23 mouse cellular contexts compared by ENCODE assay signal in genomic region chr2:50915149-50915548, GRCm38 (mm10).
DNase-seq lines count a peak whose midpoint lies in the region; ATAC-seq and TF ChIP-seq lines count a peak whose summit lies in the region.
"Had no signal": no experiment of that assay in that cellular context is flagged by ENCODE, and none has a peak within 500 bp of the region (broad histone marks: within the 10 kb centered on the region; RNA-seq: fewer than 3 reads in every experiment).

No protein-coding gene starts in this region.

- peak; percentile 28 to 34 for DNase-seq in heart, adult 18-20 months
- peak; percentile 12 to 17 for DNase-seq in gastrocnemius, adult 8-10 months (ENCODE audit: low spot score in 2 of 2)
- DNase-seq: cerebellum, adult 11 months; cerebellum, postnatal 14 days; kidney, adult 11 months; kidney, postnatal 4 days; layer of hippocampus, adult 9-11 months; liver, embryonic 13.5 days; lung, adult 2 months; lung, postnatal 14 days; thymus, postnatal 14 days had no signal

- H3K36me3 ChIP-seq in heart, embryonic 11.5 days (ENCODE audit: control insufficient read depth, insufficient read depth, low read length): no peaks in the 10 kb centered on the region
- no peaks in the 10 kb centered on the region for H3K36me3 ChIP-seq in hindbrain, embryonic 13.5 days
- no peaks in the 10 kb centered on the region for H3K36me3 ChIP-seq in hindbrain, embryonic 16.5 days (ENCODE audit: control insufficient read depth, insufficient read depth, low read length)
- no peaks in the 10 kb centered on the region for H3K36me3 ChIP-seq in kidney, embryonic 15.5 days
- H3K36me3 ChIP-seq in intestine, embryonic 15.5 days: no peaks in the 10 kb centered on the region
- H3K36me3 ChIP-seq: heart, embryonic 15.5 days; liver, embryonic 13.5 days had no signal

- no peaks in the 10 kb centered on the region for H3K4me1 ChIP-seq in heart, embryonic 11.5 days (ENCODE audit: control insufficient read depth, insufficient read depth, low read length)
- H3K4me1 ChIP-seq in hindbrain, embryonic 13.5 days (replicated peaks): peaks cover 27% of the 10 kb centered on the region
- no peaks in the 10 kb centered on the region for H3K4me1 ChIP-seq in hindbrain, embryonic 16.5 days (ENCODE audit: control insufficient read depth, insufficient read depth, low read depth, low read length)
- H3K4me1 ChIP-seq in embryonic fibroblast, embryonic 13.5 days (ENCODE audit: control insufficient read depth, insufficient read depth, low read length): no peaks in the 10 kb centered on the region
- no peaks in the 10 kb centered on the region for H3K4me1 ChIP-seq in kidney, embryonic 15.5 days
- no peaks in the 10 kb centered on the region for H3K4me1 ChIP-seq in intestine, embryonic 15.5 days (replicated peaks)
- H3K4me1 ChIP-seq: heart, embryonic 15.5 days; liver, embryonic 13.5 days had no signal

- no peaks in the 10 kb centered on the region for H3K9me3 ChIP-seq in heart, embryonic 11.5 days (replicated peaks; ENCODE audit: control insufficient read depth, low read length)
- no peaks in the 10 kb centered on the region for H3K9me3 ChIP-seq in hindbrain, embryonic 13.5 days
- H3K9me3 ChIP-seq in hindbrain, embryonic 16.5 days (ENCODE audit: control insufficient read depth, low read length): no peaks in the 10 kb centered on the region
- no peaks in the 10 kb centered on the region for H3K9me3 ChIP-seq in kidney, embryonic 15.5 days (replicated peaks)
- H3K9me3 ChIP-seq in intestine, embryonic 15.5 days: no peaks in the 10 kb centered on the region
- H3K9me3 ChIP-seq: forebrain, embryonic 13.5 days; heart, embryonic 15.5 days; liver, embryonic 13.5 days had no signal

- no peak overlapping the region for H3K9ac ChIP-seq in heart, embryonic 11.5 days (ENCODE audit: low read depth, low read length)
- no peak overlapping the region for H3K9ac ChIP-seq in hindbrain, embryonic 13.5 days
- no peak overlapping the region for H3K9ac ChIP-seq in hindbrain, embryonic 16.5 days (ENCODE audit: low read depth, low read length)
- no peak overlapping the region for H3K9ac ChIP-seq in kidney, embryonic 15.5 days
- no peak overlapping the region for H3K9ac ChIP-seq in intestine, embryonic 15.5 days
- H3K9ac ChIP-seq: forebrain, embryonic 13.5 days; heart, embryonic 15.5 days; liver, embryonic 13.5 days had no signal

- ATAC-seq in heart, embryonic 11.5 days (replicated peaks; ENCODE audit: insufficient number of reproducible peaks, low FRiP score, low TSS enrichment): no peak
- ATAC-seq in hindbrain, embryonic 13.5 days (ENCODE audit: low FRiP score): no peak
- ATAC-seq in hindbrain, embryonic 16.5 days: no peak
- ATAC-seq in kidney, embryonic 15.5 days (replicated peaks; ENCODE audit: low FRiP score): no peak
- no peak for ATAC-seq in intestine, embryonic 15.5 days
- ATAC-seq: CD4-positive, CD25-positive, alpha-beta regulatory T cell, adult 4 months; forebrain, embryonic 13.5 days had no signal

- no peak for TF ChIP-seq CTCF in embryonic fibroblast, embryonic 13.5 days (IDR thresholded peaks at IDR 0.05; ENCODE audit: borderline replicate concordance, insufficient read depth, low read length)

- no peak overlapping the region for H3K4me3 ChIP-seq in heart, embryonic 11.5 days (ENCODE audit: low read depth, low read length)
- H3K4me3 ChIP-seq in hindbrain, embryonic 13.5 days: no peak overlapping the region
- no peak overlapping the region for H3K4me3 ChIP-seq in hindbrain, embryonic 16.5 days (ENCODE audit: low read length)
- no peak overlapping the region for H3K4me3 ChIP-seq in embryonic fibroblast, embryonic 13.5 days (ENCODE audit: insufficient read depth, low read length)
- no peak overlapping the region for H3K4me3 ChIP-seq in kidney, embryonic 15.5 days (replicated peaks)
- no peak overlapping the region for H3K4me3 ChIP-seq in intestine, embryonic 15.5 days (replicated peaks)
- H3K4me3 ChIP-seq: erythroblast, embryonic 14.5 days; forebrain, embryonic 13.5 days; heart, embryonic 15.5 days; left cerebral cortex, adult 2 months; liver, embryonic 13.5 days had no signal

- H3K27me3 ChIP-seq in heart, embryonic 11.5 days (ENCODE audit: control insufficient read depth, insufficient read depth, low read length): no peaks in the 10 kb centered on the region
- H3K27me3 ChIP-seq in hindbrain, embryonic 13.5 days: no peaks in the 10 kb centered on the region
- no peaks in the 10 kb centered on the region for H3K27me3 ChIP-seq in hindbrain, embryonic 16.5 days (replicated peaks; ENCODE audit: control insufficient read depth, insufficient read depth, low read length)
- H3K27me3 ChIP-seq in kidney, embryonic 15.5 days: no peaks in the 10 kb centered on the region
- no peaks in the 10 kb centered on the region for H3K27me3 ChIP-seq in intestine, embryonic 15.5 days (replicated peaks)
- H3K27me3 ChIP-seq: forebrain, embryonic 13.5 days; heart, embryonic 15.5 days; liver, embryonic 13.5 days had no signal

- no peak overlapping the region for H3K27ac ChIP-seq in heart, embryonic 11.5 days (ENCODE audit: low read depth, low read length)
- H3K27ac ChIP-seq in hindbrain, embryonic 13.5 days: peak overlapping the region; percentile 79
- no peak overlapping the region for H3K27ac ChIP-seq in hindbrain, embryonic 16.5 days (ENCODE audit: low read depth, low read length)
- 0 out of 2 replicates have a peak overlapping the region, but pooled peaks have one; percentile 63 for H3K27ac ChIP-seq in embryonic fibroblast, embryonic 13.5 days (ENCODE audit: insufficient read depth, low read length)
- no peak overlapping the region for H3K27ac ChIP-seq in kidney, embryonic 15.5 days
- H3K27ac ChIP-seq in intestine, embryonic 15.5 days: no peak overlapping the region
- H3K27ac ChIP-seq: heart, embryonic 15.5 days; left cerebral cortex, adult 2 months; liver, embryonic 13.5 days had no signal

- no peak overlapping the region for H3K4me2 ChIP-seq in heart, embryonic 11.5 days
- no peak overlapping the region for H3K4me2 ChIP-seq in hindbrain, embryonic 13.5 days
- H3K4me2 ChIP-seq in hindbrain, embryonic 16.5 days (ENCODE audit: low read length): no peak overlapping the region
- no peak overlapping the region for H3K4me2 ChIP-seq in kidney, embryonic 15.5 days
- H3K4me2 ChIP-seq in intestine, embryonic 15.5 days (replicated peaks): no peak overlapping the region
- H3K4me2 ChIP-seq: forebrain, embryonic 13.5 days; heart, embryonic 15.5 days; liver, embryonic 13.5 days; midbrain, embryonic 11.5 days had no signal

- WGBS in heart, embryonic 11.5 days (ENCODE audit: insufficient replicate concordance): 83% methylated on average over 2 of the region's 2 CpGs
- WGBS in hindbrain, embryonic 13.5 days: 92% methylated on average over 2 of the region's 2 CpGs
- WGBS in hindbrain, embryonic 16.5 days: 92% methylated on average over 2 of the region's 2 CpGs
- WGBS in kidney, embryonic 15.5 days: 79% methylated on average over 2 of the region's 2 CpGs
- 90% methylated on average over 2 of the region's 2 CpGs for WGBS in intestine, embryonic 15.5 days

- TF ChIP-seq POLR2A in embryonic fibroblast, embryonic 13.5 days (IDR thresholded peaks at IDR 0.05; ENCODE audit: low read depth, low read length): no peak

Comparison
In these comparisons a context has a peak if more than half of its experiments do, and no peak if none do; other contexts are left out.
1. H3K27ac ChIP-seq: peak in hindbrain, embryonic 13.5 days (single experiment) and embryonic fibroblast, embryonic 13.5 days (single experiment); none in heart, embryonic 11.5 days (single experiment), hindbrain, embryonic 16.5 days (single experiment), kidney, embryonic 15.5 days (single experiment) and intestine, embryonic 15.5 days (single experiment).